Mouse (Mus musculus) limb, embryonic 10.5 days (tissue): ENCODE data around the gene Clstn1. TPM values are rescaled to one million over a fixed set of nuclear protein-coding genes. Genes with fewer than 3 reads are reported as not detected.

Experiments used
- microRNA-seq: library from miRNA; unstranded; fragments of <30 nt; microRNA quantifications from one replicate; pipeline ENCODE4, GENCODE M21; 2017
- polyA plus RNA-seq: library from polyadenylated mRNA; unstranded; fragments of >200 nt; fragmentation: Nextera tagmentation; extraction: Ambion mirVana; gene quantifications from 2 replicates; pipeline ENCODE4 v1.2.1, GENCODE M21; 2016

The Clstn1 gene
- polyA plus RNA-seq, 1 experiment from 2014 or later = 41.2 TPM

Small RNA genes lying within 50 kb of the gene (microRNA-seq; reads per million reads assigned to microRNA genes)
- 1.8 reads per million for gene Mir5616
- gene Mir7023 = not detected

Other genes starting within 250 kb of the Clstn1 start
- gene Ube4b, start 159.7 kb upstream of the Clstn1 start, polyA plus RNA-seq = 72.2 and 76.4 TPM in 2 replicates
- gene Rbp7, start 131.5 kb upstream of the Clstn1 start, polyA plus RNA-seq = not detected in 2 replicates
- gene Tmem274, start 109.1 kb upstream of the Clstn1 start, polyA plus RNA-seq = 0.26 and 0.83 TPM in 2 replicates
- gene Nmnat1, start 101.3 kb upstream of the Clstn1 start, polyA plus RNA-seq = 16.1 and 16.8 TPM in 2 replicates
- gene Lzic, start 101.2 kb upstream of the Clstn1 start, polyA plus RNA-seq = 55.1 and 55.4 TPM in 2 replicates
- gene Ctnnbip1, start 68.2 kb upstream of the Clstn1 start, polyA plus RNA-seq = 67.1 and 78.4 TPM in 2 replicates
- 2.7 and 3.4 TPM in 2 replicates for gene Pik3cd, start 116.1 kb downstream of the Clstn1 start, polyA plus RNA-seq
- 50.7 and 52.1 TPM in 2 replicates for gene Tmem201, start 151.6 kb downstream of the Clstn1 start, polyA plus RNA-seq
- gene Slc25a33, start 187.8 kb downstream of the Clstn1 start, polyA plus RNA-seq = 24.5 and 25.4 TPM in 2 replicates